Mouse (Mus musculus) MEL (cell line): ENCODE results near the gene Nacad. TPM values are rescaled to one million over a fixed set of nuclear protein-coding genes. Genes with fewer than 3 reads are reported as not detected.

Experiments used
- DNase-seq: peaks from one replicate; pipeline ENCODE4 v3.0.0; 2011; ENCODE audit warnings: low read depth, low spot score
- H3K27ac ChIP-seq: 2 replicates; pipeline ENCODE4 v1.5.1; 2012; ENCODE audit warnings: low read depth, mild to moderate bottlenecking, control low read depth, low read length, moderate library complexity; ENCODE audit not compliant: control insufficient read depth
- H3K27me3 ChIP-seq, 2 experiments: fragments of 150-350 bp in 1 of 2; sonication (generic) in 1 of 2; 2 replicates each; pipeline ENCODE4 v1.6.1; 2012; ENCODE audit warnings: low read length in 2 of 2, mild to moderate bottlenecking in 2 of 2, improper control_type of control experiment in 1 of 2, moderate library complexity in 1 of 2; ENCODE audit not compliant: insufficient read depth in 2 of 2, control insufficient read depth in 1 of 2
- H3K36me3 ChIP-seq, 2 experiments: 2 replicates each; pipeline ENCODE4 v1.6.1; 2012 to 2014; ENCODE audit warnings: low read length in 2 of 2, improper control_type of control experiment in 1 of 2, inconsistent platforms in 1 of 2, mild to moderate bottlenecking in 1 of 2; ENCODE audit not compliant: insufficient read depth in 2 of 2, control insufficient read depth in 1 of 2
- H3K4me1 ChIP-seq, 2 experiments: fragments of 150-350 bp in 1 of 2; sonication (generic) in 1 of 2; 2 replicates each; pipeline ENCODE4 v1.6.1; 2012; ENCODE audit warnings: low read length in 2 of 2, improper control_type of control experiment in 1 of 2, mild to moderate bottlenecking in 1 of 2; ENCODE audit not compliant: insufficient read depth in 2 of 2, control insufficient read depth in 1 of 2
- H3K4me3 ChIP-seq, 2 experiments: fragments of 150-350 bp in 1 of 2; sonication (generic) in 1 of 2; 2 replicates each; pipeline ENCODE4 v1.5.1; 2012; ENCODE audit warnings: low read depth in 2 of 2, low read length in 2 of 2, mild to moderate bottlenecking in 2 of 2, moderate library complexity in 2 of 2, control low read depth in 1 of 2, improper control_type of control experiment in 1 of 2; ENCODE audit not compliant: control insufficient read depth in 1 of 2, insufficient read depth in 1 of 2
- H3K79me2 ChIP-seq: 2 replicates; pipeline ENCODE4 v1.6.1; 2012; ENCODE audit warnings: mild to moderate bottlenecking, low read length, moderate library complexity; ENCODE audit not compliant: control insufficient read depth, poor library complexity, insufficient read depth
- H3K9ac ChIP-seq: 2 replicates; pipeline ENCODE4 v1.6.1; 2012; ENCODE audit warnings: low read depth, mild to moderate bottlenecking, control low read depth, low read length, moderate library complexity; ENCODE audit not compliant: control insufficient read depth, poor library complexity, severe bottlenecking
- H3K9me3 ChIP-seq: fragments of 150-350 bp; sonication (generic); replicated peaks from 2 replicates; pipeline ENCODE4 v1.6.1; 2012; ENCODE audit warnings: mild to moderate bottlenecking, low read length, improper control_type of control experiment, moderate library complexity; ENCODE audit not compliant: insufficient read depth
- CHD1 ChIP-seq: IDR thresholded peaks from 2 replicates; pipeline ENCODE4 v1.6.1; 2012; ENCODE audit warnings: low read depth, mild to moderate bottlenecking, inconsistent platforms, low read length, improper control_type of control experiment
- CHD2 ChIP-seq: IDR thresholded peaks from 2 replicates; pipeline ENCODE4 v1.6.1; 2011; ENCODE audit warnings: low read length, improper control_type of control experiment
- CTCF ChIP-seq, 3 experiments: IDR thresholded peaks in 2 of 3; conservative IDR thresholded peaks in 1 of 3; 2 replicates each; pipeline ENCODE4 v1.5.1; 2011 to 2012; ENCODE audit warnings: low read length in 3 of 3, low read depth in 2 of 3, mild to moderate bottlenecking in 2 of 3, improper control_type of control experiment in 1 of 3, inconsistent platforms in 1 of 3, mixed read lengths in 1 of 3, moderate library complexity in 1 of 3; ENCODE audit not compliant: control insufficient read depth in 1 of 3, insufficient read depth in 1 of 3, poor library complexity in 1 of 3, severe bottlenecking in 1 of 3
- E2F4 ChIP-seq: IDR thresholded peaks from 2 replicates; pipeline ENCODE4 v1.6.1; 2011; ENCODE audit warnings: low read depth, low read length, improper control_type of control experiment, borderline replicate concordance
- ELF1 ChIP-seq: IDR thresholded peaks from 2 replicates; pipeline ENCODE4 v1.6.1; 2014; ENCODE audit warnings: low read depth, mild to moderate bottlenecking, inconsistent platforms, low read length, improper control_type of control experiment, moderate library complexity
- EP300 ChIP-seq, 2 experiments: IDR thresholded peaks; 2 replicates each; pipeline ENCODE4 v1.6.1; 2011; ENCODE audit warnings: improper control_type of control experiment in 2 of 2, low read length in 2 of 2, low read depth in 1 of 2, mild to moderate bottlenecking in 1 of 2
- ETS1 ChIP-seq: IDR thresholded peaks from 2 replicates; pipeline ENCODE4 v1.6.1; 2012; ENCODE audit warnings: low read depth, mild to moderate bottlenecking, inconsistent platforms, low read length, improper control_type of control experiment, moderate library complexity
- GABPA ChIP-seq: IDR thresholded peaks from 2 replicates; pipeline ENCODE4 v1.6.1; 2012; ENCODE audit warnings: low read depth, mild to moderate bottlenecking, inconsistent platforms, low read length, improper control_type of control experiment, moderate library complexity
- KAT2A ChIP-seq: conservative IDR thresholded peaks from 2 replicates; pipeline ENCODE4 v1.6.1; 2012; ENCODE audit warnings: low read depth, low read length, improper control_type of control experiment, inconsistent platforms
- MAX ChIP-seq: IDR thresholded peaks from 2 replicates; pipeline ENCODE4 v1.6.1; 2011; ENCODE audit warnings: low read length, improper control_type of control experiment
- MXI1 ChIP-seq: IDR thresholded peaks from 2 replicates; pipeline ENCODE4 v1.6.1; 2011; ENCODE audit warnings: mild to moderate bottlenecking, low read depth, low read length, improper control_type of control experiment
- MYB ChIP-seq: IDR thresholded peaks from 2 replicates; pipeline ENCODE4 v1.6.1; 2011; ENCODE audit warnings: mild to moderate bottlenecking, low read depth, low read length, improper control_type of control experiment
- MYC ChIP-seq: IDR thresholded peaks from 2 replicates; pipeline ENCODE4 v1.6.1; 2011; ENCODE audit warnings: low read depth, mild to moderate bottlenecking, low read length, improper control_type of control experiment, moderate library complexity
- NELFE ChIP-seq: IDR thresholded peaks from 2 replicates; pipeline ENCODE4 v1.6.1; 2011; ENCODE audit warnings: low read depth, low read length, improper control_type of control experiment
- POLR2AphosphoS2 ChIP-seq: IDR thresholded peaks from 2 replicates; pipeline ENCODE4 v1.6.1; 2011; ENCODE audit warnings: low read length, improper control_type of control experiment
- RAD21 ChIP-seq: IDR thresholded peaks from 2 replicates; pipeline ENCODE4 v1.6.1; 2011; ENCODE audit warnings: mild to moderate bottlenecking, low read depth, low read length, improper control_type of control experiment
- SIN3A ChIP-seq: IDR thresholded peaks from 2 replicates; pipeline ENCODE4 v1.6.1; 2012; ENCODE audit warnings: low read length, improper control_type of control experiment, inconsistent platforms
- SMC3 ChIP-seq: IDR thresholded peaks from 2 replicates; pipeline ENCODE4 v1.6.1; 2011; ENCODE audit warnings: low read depth, low read length, improper control_type of control experiment
- TCF12 ChIP-seq: IDR thresholded peaks from 2 replicates; pipeline ENCODE4 v1.6.1; 2014; ENCODE audit warnings: low read depth, mild to moderate bottlenecking, inconsistent platforms, low read length, improper control_type of control experiment, moderate library complexity
- UBTF ChIP-seq: IDR thresholded peaks from 2 replicates; pipeline ENCODE4 v1.6.1; 2012; ENCODE audit warnings: low read depth, mild to moderate bottlenecking, inconsistent platforms, low read length, improper control_type of control experiment, moderate library complexity, borderline replicate concordance; ENCODE audit not compliant: insufficient read depth
- USF1 ChIP-seq: IDR thresholded peaks from 2 replicates; pipeline ENCODE4 v1.6.1; 2014; ENCODE audit warnings: low read depth, mild to moderate bottlenecking, inconsistent platforms, low read length, improper control_type of control experiment, moderate library complexity
- USF2 ChIP-seq, 2 experiments: IDR thresholded peaks; 2 replicates each; pipeline ENCODE4 v1.6.1; 2011 to 2012; ENCODE audit warnings: improper control_type of control experiment in 2 of 2, low read length in 2 of 2, borderline replicate concordance in 1 of 2, inconsistent platforms in 1 of 2, low read depth in 1 of 2, mild to moderate bottlenecking in 1 of 2; ENCODE audit not compliant: insufficient read depth in 1 of 2
- ZC3H11A ChIP-seq: IDR thresholded peaks from 2 replicates; pipeline ENCODE4 v1.6.1; 2012; ENCODE audit warnings: low read depth, mild to moderate bottlenecking, inconsistent platforms, low read length, improper control_type of control experiment
- ZKSCAN1 ChIP-seq: IDR thresholded peaks from 2 replicates; pipeline ENCODE4 v1.6.1; 2012; ENCODE audit warnings: low read depth, mild to moderate bottlenecking, inconsistent platforms, low read length, improper control_type of control experiment, moderate library complexity
- ZMIZ1 ChIP-seq: IDR thresholded peaks from 2 replicates; pipeline ENCODE4 v1.6.1; 2012; ENCODE audit warnings: low read depth, mild to moderate bottlenecking, inconsistent platforms, low read length, improper control_type of control experiment, moderate library complexity
- polyA plus RNA-seq, 2 experiments: library from polyadenylated mRNA; stranded (reverse) in 1 of 2; unstranded in 1 of 2; fragments of >175 nt in 1 of 2; fragments of >200 nt in 1 of 2; gene quantifications; 2 replicates each; pipeline versions ENCODE4 v1.2.1 to v1.2.4; 2012; ENCODE audit warnings: low replicate concordance in 2 of 2, low read depth in 1 of 2; ENCODE audit not compliant: insufficient read length in 2 of 2, insufficient read depth in 1 of 2, missing spikeins in 1 of 2
- total RNA-seq: library from RNA; depleted of rRNA; stranded (reverse); fragments of 300-350 nt; gene quantifications from 2 replicates; pipeline ENCODE4 v1.2.3, GENCODE M21; 2012

The Nacad gene
- total and polyA plus RNA-seq, 3 experiments, result 0.12 to 0.32 TPM; not detected in 1

DNA sequence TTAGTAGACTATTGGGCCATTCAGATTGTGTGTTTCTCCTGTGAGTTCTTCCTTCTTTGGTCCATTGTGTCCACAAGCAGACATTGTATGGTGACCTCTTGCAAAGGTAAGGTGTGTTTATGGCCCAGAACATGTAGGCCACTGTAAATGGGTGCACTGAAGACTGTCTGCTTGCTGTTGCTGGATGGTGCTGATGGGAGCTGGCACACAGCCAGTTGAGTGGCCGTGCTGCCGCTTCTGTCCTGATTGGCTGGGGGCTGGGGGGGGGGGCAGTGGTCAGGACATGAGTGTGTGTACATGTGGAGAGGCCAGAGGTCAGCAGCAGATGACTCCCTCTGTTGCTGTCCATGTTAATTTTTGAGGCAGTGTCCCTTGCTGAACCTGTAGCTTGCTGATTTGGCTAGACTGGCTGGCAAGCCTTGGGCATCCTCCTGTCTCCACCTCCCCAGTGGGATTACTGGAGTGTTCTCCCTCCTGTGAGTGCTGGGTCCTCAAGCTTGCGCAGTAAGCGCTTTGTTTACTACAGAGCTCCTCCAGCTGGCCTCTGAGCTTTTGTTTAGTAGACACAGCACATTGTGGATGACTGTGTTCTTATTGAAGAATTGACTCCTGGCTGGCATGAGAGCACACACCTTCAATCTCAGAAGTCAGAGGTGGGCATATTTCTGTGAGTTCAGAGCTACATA is 25.6 kb downstream of the Nacad start:
- H3K9ac ChIP-seq, result no peak overlapping the region
- no peak for TF ChIP-seq POLR2AphosphoS2
- TF ChIP-seq MYC, result no peak
- no peak for TF ChIP-seq ZC3H11A
- no peak for TF ChIP-seq SIN3A
- TF ChIP-seq UBTF, result no peak
- no peak for TF ChIP-seq ZKSCAN1
- no peak for TF ChIP-seq TCF12
- TF ChIP-seq USF2 (IDR thresholded peaks at IDR 0.05; ENCODE audit: borderline replicate concordance in 1 of 2, insufficient read depth in 1 of 2, low read depth in 1 of 2, low read length in 2 of 2), result no peak
- TF ChIP-seq USF1, result no peak
- no peak for TF ChIP-seq ETS1
- peaks cover 3% of the 10 kb centered on the region; the same call in 1 of the 2 replicates for H3K79me2 ChIP-seq
- H3K27me3 ChIP-seq, result no peaks in the 10 kb centered on the region
- peaks cover 0 to 4% of the 10 kb centered on the region in 2 experiments; a peak in 1 of 4 replicates for H3K4me1 ChIP-seq
- peaks cover 0 to 17% of the 10 kb centered on the region in 2 experiments; a peak in 3 of 4 replicates for H3K36me3 ChIP-seq
- H3K4me3 ChIP-seq, result no peak overlapping the region
- no peaks in the 10 kb centered on the region for H3K9me3 ChIP-seq
- no peak for DNase-seq
- H3K27ac ChIP-seq, result no peak overlapping the region

DNA sequence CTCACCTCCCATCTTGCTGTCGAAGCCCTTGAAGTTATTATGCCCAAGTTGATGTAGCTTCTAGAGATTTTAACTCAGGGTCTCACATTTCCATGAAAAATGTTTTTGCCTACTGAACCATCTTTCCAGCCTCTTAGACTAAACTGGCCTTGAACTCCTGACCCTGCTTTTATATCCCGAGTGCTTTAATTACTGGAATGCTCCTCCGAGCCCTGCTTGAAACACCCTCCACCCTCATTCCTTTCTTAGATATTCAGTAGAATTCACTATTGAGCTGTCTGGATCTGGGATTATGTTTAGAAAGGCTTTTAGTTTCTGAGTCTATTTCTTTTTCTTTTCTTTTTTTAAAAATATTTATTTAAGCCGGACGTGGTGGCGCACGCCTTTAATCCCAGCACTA is 26.5 kb downstream of the Nacad start:
- Histone ChIP-seq H3K9ac (no peak overlapping the region), H3K36me3 (peaks cover 0 to 14% of the 10 kb centered on the region in 2 experiments; a peak in 2 of 4 replicates), H3K9me3 (no peaks in the 10 kb centered on the region), H3K4me3 (no peak overlapping the region), H3K27me3 (no peaks in the 10 kb centered on the region), H3K79me2 (peaks cover 3% of the 10 kb centered on the region; the same call in 1 of the 2 replicates), H3K4me1 (no peaks in the 10 kb centered on the region), H3K27ac (no peak overlapping the region)
- no peak for DNase-seq
- TF ChIP-seq GABPA, result no peak
- TF ChIP-seq ELF1, result no peak
- no peak for TF ChIP-seq USF1
- TF ChIP-seq MAX, result no peak
- TF ChIP-seq KAT2A, result no peak
- TF ChIP-seq CTCF (IDR thresholded peaks at IDR 0.05 in 2 of 3, conservative IDR thresholded peaks at IDR 0.05 in 1 of 3; ENCODE audit: control insufficient read depth in 1 of 3, insufficient read depth in 1 of 3, low read depth in 2 of 3, low read length in 3 of 3, poor library complexity in 1 of 3, severe bottlenecking in 1 of 3), result no peak
- TF ChIP-seq MYC, result no peak
- no peak for TF ChIP-seq EP300 (IDR thresholded peaks at IDR 0.05; ENCODE audit: low read depth in 1 of 2, low read length in 2 of 2)
- TF ChIP-seq RAD21, result no peak
- TF ChIP-seq MXI1, result no peak
- TF ChIP-seq NELFE, result no peak
- TF ChIP-seq E2F4, result no peak
- TF ChIP-seq SMC3, result no peak
- TF ChIP-seq TCF12, result no peak
- no peak for TF ChIP-seq MYB
- TF ChIP-seq ZMIZ1, result no peak
- TF ChIP-seq CHD2, result no peak
- no peak for TF ChIP-seq CHD1
